Mouse (Mus musculus): ENCODE data around the gene Rnf151.
"Not testable (repeated sequence)": the region's sequence is repeated elsewhere in the genome, so short reads cannot be mapped to it uniquely, and the experiment has no call there.

The Rnf151 gene

DNA sequence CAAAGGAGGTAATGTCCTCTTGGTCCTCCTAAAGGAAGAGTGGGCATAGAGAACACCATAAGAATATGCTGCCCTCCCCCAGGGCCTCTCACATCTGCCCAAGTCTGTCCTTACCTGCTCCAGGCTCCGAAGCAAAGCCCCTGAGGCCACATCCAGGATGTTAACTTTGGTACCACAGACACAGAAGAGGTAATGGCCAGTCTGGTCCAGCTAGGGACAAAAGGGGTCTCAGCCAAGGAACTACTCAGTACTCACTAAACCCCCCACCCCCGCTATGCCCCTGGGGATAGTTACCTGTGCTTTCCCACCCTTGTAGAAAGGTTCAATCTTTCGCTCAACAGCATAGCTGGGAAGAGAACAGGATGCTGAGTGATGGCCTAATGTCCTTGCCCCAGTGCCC lies 12.0 kb downstream of the Rnf151 start:
- DNase-seq (ENCODE audit: low spot score in 2 of 2), result no peak

DNA sequence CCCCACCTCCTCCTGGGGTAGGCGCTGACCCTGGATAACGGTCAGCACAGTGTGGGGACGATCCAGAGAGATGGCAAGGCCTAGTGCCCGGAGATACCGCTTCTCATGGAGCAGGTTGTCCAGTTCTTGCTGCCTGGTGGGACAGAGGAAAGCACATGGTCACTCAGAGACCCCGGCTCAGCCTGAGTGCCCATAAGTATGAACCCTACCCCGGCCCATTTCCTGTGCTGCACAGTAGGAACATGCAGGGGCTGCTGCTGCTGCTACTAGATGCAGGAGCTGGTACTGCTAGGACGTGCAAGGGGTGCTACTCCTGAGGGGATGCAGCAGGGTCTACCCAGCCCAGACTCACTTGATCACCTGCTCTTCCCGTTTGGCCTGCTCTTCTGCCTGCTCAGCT lies 16.6 kb downstream of the Rnf151 start:
- DNase-seq (ENCODE audit: low spot score in 2 of 2), result no peak

DNA sequence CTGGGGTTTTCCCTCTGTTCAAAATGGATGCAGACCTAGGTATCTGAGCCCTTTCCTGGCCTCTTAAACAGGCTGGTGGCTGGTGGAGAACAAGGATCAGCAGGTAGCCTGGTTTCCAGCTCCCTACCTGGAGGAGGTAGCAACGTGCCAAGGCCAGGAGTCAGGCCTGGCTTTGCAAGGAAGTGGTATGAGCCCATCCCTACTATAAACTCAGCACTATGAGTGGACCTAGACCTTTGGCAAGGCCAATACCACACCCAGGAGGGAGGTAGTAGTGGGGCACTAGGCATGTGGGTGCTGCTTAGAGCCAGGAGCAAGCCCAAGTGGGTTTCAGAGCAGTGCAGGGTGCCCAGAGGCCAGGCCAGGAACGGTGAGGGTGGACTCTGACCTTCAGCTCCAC lies 18.4 kb downstream of the Rnf151 start:
- DNase-seq (ENCODE audit: low spot score in 2 of 2), result no peak

DNA sequence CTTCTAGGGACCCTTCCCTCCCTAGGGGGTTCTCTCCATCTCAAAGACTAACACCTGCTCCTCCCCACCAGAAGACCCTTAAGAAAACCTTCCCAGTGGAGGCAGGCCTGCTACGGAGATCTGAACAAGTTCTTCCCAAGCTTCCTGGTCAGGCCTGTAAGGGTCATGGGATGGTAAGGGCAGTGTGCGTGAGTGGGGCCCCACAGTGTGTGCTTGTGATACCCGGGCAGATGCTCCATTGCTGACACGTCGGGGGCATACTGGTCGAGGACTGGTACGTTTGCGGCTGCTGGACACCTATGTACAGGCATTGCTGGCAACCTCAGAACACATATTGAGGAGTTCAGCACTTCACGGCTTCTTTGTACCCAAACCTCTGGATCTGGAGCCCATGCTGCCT lies 19.1 kb downstream of the Rnf151 start:
- DNase-seq (ENCODE audit: low spot score in 2 of 2), result no peak

DNA sequence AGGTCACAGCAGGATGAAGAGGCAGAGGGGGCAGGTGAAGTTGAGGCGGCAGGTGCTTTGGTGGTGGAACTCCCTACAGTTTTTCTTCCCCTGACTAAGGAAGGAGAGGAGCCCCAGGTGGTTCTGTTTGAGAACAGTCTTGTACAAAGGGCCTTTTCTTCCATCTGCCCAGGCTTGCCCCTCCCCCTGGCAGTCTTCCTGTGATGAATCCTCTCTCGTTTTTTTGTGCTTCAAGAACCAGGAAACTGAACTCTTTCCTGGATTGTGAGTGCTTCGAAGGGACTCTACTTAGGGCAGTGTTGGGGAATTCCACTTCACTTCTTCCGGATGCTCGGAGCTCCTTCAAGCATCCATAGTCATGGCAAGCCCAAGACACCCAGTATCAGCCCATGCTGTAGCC lies 19.9 kb downstream of the Rnf151 start:
- DNase-seq (ENCODE audit: low spot score in 2 of 2), result no peak

DNA sequence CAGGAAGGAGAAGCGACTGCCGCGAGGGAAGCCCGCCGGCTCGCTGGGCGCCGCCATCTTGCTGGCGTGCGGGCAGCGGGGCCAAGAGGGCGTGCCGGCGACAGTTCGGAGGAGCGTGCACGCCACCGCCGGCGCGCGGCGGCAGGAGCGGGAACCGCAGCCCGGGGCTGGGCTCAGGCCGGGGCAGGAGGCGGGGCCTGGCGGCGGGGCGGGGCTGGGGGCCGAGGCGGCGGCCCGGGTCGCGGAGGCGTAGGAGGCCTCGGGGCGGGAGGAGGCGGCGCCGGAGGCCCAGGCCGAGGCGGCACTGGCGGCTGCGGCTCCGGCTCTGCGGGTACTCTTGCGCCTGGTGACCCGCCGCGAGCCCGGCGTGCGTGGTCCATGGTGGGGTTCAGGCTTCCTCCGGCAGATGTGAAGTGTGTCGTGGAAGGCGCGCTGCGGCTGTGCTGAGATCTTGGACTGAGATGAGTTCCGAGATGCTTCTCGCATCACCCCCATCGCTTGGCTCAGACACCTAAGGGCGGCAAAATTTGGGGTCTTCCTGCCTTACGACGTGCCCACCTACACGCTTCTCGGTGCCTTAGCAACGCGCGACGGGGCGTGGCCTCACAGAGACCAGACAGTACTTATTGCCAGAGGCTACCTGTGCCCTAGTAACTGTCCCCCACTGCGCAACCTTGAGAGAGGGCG lies 21.7 kb downstream of the Rnf151 start, which contains the start of the genes Gfer and Noxo1:
Gene Gfer (minus strand): TSS at position 146 of the 687 bp plus-strand sequence.
Gene Noxo1 (plus strand): TSS at position 224 of the 687 bp plus-strand sequence.
- peak; percentile 77 to 84 for DNase-seq (ENCODE audit: low spot score in 2 of 2)

DNA sequence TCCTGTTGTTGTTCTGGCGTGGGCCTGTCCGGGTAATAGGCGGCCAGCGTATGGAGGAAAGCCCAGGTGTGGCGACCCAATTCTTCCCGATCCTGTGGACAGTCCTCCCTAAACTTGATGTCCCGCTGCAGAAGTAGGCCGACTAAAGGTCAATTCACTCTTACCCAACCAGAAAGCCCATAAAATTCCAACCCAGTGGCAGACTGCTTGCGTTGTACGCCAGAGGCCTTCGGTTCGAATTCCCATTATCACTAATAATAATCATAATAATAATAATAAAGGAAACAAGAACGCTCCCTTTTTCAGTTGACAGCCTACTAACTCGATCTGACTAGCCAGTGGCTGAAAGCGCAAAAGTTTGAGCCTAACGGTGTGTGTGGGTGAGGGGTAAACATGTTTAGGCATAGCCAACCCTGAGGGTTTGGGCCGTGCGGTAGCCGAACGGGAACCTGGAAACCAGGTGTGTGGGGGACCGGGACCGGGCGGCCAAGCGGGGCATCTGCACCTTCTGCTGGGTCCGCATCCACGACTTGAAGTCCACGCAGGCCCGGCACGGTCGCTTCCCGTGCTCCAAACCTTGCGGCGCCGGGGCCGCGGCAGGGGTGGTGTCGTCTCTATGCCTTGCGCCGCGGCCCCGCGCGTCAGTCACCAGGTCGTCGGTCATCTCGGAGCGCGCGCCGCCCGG lies 22.4 kb downstream of the Rnf151 start:
- DNase-seq (ENCODE audit: low spot score in 2 of 2), result no peak

DNA sequence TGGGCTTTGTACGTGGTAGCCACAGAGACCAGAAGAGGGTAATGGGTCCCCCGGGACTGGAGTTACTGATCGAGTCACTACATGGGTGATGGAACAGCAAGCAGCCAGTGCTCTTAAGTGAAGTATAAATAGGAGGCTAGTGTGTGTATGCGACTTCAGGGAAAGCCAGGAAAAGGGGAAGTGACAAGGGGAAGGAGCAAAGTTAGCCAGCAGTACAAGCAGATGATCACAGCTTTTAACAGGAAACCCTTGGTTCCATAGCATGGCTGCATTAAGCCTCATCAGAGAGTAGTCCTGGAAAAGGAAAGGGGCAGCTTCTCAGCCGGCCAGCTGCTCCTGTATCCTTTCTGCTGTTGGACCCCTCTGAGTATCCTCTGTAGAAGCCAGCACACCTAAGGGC lies 25.5 kb downstream of the Rnf151 start:
- DNase-seq (ENCODE audit: low spot score in 2 of 2), result no peak

DNA sequence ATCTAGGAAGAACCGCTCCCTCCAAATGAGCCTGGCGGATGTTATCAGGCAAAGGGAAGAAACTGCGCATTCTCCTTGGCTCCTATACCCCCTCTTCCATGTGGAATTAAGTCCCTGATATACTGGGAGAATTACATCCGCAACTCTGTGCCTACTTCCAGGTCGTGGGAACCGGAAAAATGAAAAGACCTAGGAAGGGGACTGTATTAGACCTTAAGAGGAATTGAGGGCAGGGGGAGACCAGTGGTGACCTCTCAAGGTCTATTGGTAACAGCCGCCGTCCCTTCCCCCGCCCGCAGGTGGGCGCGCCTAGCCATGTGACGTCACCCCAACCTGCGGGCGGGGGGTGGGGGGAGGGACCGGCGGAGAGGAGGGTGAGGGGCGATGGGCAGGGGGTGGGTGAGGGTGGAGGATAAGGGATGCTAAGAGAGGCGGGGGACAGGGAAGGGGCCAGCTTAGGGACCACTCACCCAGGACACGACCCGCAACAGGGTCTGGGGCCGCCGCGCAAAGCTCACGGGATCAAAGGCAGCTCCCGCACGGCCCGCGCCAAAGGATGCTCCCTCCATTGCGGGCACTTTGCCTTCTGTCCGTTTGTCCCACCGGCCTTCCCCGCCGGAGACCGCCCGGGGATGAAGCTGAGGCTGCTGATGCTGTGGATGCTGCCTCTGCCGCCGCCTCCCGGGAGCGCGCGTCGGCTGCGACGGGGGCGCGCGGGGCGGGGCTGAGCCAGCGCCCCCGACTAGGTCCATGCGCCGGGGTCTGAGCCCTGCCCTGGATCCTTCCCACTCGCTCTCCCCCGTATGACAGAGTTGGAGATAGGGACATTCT lies 28.4 kb downstream of the Rnf151 start, which contains the start of gene Syngr3:
Gene Syngr3 (minus strand): TSS at position 705 of the 831 bp plus-strand sequence.
- DNase-seq (ENCODE audit: low spot score in 2 of 2), result no peak

DNA sequence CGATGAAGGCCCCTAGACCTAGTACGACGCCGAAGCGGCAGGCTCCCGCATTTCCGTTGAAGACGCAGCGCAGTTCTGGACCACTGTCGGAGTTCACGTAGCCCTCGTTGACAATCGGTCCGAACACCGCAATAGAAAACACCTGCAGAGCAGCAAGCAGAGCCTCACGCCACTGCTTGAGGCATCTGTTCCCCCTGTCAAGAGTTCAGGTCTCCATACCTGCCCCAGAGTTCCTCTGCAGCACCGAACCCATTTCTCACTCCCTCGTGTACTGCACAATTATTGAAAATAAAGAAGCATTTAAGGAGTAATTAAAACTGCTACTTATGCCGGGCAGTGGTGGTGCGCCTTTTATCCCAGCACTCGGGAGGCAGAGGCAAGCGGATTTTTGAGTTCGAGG lies 30.3 kb downstream of the Rnf151 start:
- no peak for DNase-seq (ENCODE audit: low spot score in 2 of 2)

DNA sequence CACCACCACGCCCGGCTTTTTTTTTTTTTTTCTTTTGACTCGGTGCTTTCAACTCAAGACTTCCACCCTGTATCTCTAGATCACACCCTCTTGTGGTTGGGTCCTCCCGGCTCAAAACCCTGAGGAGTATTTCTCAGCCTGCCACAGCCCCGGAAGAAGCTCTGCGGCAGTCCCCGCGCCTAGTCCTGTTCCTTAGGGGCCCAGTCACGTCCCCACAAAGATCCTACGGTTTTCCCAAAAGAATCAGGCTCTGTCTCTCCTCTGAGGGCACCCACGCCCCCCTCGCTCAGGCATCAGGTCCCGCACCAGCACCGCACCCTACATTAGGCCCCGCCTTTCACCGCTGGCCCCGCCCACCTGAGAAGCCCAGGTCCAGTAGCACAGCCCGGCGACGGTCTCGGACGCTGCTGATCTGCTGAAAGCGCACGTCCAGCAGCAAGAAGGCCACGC lies 30.7 kb downstream of the Rnf151 start:
- DNase-seq (ENCODE audit: low spot score in 2 of 2), result peak; percentile 34 to 41

DNA sequence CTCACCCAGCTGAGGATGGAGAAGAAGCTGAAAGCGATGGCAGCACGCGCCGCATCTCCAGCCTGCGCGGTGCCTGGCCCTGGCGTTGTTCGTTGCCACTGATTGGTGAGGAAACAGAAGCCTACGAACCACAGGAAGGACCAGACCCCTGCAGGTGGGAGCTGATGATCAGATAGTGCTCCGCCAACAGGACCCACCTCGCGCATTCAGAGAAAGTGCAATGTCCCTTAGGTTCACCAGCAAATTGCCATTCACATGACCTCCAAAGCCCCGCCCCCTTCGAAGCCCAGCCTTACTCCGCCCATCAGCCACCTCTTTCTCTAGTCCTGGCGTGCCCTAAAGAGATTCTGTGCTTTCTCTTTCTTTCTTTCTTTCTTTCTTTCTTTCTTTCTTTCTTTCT lies 31.3 kb downstream of the Rnf151 start:
- DNase-seq (ENCODE audit: low spot score in 2 of 2), result peak in 1 of 2 experiments; percentile 55

DNA sequence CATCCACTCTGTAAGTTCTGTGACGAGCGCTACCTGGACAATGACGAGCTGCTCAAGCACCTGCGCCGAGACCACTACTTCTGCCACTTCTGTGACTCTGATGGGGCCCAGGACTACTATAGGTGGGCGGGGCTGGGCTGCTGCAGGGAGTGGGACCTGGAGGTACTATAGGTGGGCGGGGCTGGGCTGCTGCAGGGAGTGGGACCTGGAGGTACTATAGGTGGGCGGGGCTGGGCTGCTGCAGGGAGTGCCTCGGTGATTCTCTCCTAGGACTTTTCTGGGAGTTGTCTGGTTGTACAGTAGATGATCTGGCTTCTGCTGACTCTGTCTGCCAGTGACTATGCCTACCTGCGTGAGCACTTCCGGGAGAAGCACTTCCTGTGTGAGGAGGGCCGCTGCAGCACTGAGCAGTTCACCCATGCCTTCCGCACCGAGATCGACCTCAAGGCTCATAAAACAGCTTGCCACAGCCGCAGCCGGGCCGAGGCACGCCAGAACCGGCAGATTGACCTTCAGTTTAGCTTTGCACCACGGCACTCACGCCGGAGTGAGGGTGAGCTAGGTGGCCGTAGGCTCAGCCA lies 40.3 kb downstream of the Rnf151 start:
- no peak for DNase-seq (ENCODE audit: low spot score in 2 of 2)

DNA sequence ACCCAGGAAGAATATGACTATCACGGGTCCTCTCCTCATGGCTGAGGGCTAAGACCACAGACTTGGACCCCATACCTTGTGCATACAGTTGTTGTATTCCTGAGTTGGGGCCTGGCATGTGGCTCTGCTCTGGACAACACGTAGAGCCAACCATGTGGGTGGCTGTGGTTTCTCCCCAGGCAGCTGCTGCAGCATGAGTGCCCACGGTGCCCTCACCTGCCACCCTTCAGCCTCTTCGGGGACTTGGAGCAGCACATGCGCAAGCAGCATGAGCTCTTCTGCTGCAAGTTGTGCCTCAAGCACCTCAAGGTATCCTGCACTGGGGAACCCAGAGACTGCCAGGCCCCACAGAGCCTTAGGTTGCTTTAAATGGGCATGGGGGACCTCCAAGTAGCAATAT lies 41.0 kb downstream of the Rnf151 start:
- DNase-seq (ENCODE audit: low spot score in 2 of 2), result no peak

DNA sequence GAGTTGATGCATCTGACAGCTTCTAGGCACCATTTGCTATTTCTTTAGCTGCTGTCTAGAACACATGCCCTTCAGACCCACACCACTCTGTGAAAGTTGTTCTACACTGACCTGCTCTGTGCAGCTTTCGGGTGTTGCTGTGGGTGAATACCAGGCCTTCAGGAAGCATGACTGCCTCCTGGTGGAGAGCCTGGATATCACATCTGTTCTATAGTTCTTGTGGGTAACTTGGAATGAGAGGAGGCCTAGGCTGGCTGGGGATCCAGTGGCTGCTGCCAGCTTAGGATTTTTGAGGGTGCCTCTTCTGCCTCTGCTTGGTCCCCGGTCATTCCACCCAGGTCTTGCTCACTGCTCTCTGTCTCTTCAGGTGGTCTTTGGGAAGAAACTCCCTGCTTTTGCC lies 41.7 kb downstream of the Rnf151 start:
- DNase-seq (ENCODE audit: low spot score in 2 of 2), result peak; percentile 45 to 75

DNA sequence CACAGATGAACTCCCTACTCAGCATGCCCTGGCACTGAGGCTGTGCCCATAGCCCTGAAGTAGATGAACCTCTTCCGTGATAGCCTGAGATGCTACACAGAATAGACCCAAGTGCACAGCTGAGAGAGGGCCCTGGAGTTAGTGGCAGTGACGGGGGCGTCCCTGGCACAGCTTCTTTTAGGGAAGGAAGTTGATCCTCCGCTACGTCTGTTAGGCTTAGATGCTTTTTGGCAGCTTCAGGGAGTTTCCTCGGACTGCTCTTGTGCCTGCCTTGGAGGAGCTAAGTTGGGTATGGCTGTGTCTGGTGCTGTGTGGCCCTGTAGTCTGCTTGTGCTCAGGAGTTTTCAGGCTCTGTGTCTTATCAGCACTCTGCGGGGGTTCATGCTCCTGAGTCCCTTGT lies 43.6 kb downstream of the Rnf151 start:
- no peak for DNase-seq (ENCODE audit: low spot score in 2 of 2)

DNA sequence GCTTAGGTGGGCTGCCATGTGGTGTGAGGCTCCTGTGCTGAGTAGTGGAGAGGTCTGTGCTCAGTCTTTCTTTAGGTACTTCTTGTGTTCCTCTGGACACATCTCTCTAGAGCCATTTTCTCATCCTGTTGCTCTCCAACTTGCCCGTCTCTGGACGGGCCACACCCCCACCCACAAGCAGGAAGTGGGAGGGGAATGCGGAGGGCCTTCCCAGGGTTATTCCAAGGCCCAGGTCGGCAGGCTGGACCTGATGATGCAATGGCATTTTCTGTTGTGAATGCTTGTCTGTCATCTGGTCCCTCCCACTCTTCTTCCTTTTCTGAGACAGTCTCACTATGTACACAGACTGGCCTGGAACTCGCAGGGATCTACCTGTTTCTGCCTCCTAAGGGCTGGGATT lies 45.7 kb downstream of the Rnf151 start:
- no peak for DNase-seq (ENCODE audit: low spot score in 2 of 2)

DNA sequence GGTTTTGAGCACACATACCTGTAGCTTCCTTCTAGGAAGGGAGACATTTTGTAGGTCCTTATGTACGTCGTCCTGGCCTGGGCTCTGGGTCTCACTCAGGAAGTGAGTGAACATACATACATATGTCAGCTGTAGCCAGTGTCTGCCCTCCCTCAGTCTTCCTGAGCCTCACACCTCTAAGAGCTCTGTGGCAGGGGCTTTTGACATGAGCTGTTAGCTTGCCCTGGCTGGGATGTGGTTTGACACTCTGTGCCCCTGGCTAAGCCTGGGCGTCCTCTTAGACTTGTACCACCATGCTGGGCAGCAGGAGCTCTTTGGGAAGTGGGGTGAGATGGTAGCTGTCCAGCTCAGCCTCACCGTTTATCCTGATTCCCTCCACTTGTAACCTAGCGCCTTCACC lies 46.5 kb downstream of the Rnf151 start:
- no peak for DNase-seq (ENCODE audit: low spot score in 2 of 2)

DNA sequence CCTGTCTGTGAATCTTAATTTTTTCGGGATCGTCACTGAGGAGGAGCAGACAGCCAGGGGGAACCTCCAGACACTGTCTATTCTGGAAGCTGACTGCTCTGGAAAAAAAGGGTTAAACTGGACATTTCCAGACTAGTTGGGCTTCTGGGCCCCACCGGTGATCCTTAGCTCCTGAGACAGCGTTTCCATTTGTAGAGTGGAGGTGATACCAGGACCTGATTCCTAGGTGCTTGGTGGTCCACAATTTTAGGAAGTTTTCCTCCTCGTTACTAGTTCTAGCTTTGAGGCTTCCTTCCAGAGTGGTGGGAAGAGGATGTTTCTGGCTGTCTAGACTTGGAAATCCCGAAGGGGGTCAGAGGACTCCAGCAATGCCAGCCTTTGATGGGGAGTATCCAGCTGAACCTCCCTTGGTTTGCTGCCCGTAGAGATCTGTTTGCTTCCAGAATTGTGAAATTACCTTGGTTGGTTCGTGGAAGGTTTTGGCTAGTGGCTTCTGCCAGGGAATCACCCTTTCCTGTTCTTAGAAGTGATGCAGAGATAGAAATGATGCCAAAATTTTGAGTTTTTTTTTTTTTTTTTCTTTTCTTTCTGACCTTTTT lies 47.5 kb downstream of the Rnf151 start:
- DNase-seq (ENCODE audit: low spot score in 2 of 2), result no peak

DNA sequence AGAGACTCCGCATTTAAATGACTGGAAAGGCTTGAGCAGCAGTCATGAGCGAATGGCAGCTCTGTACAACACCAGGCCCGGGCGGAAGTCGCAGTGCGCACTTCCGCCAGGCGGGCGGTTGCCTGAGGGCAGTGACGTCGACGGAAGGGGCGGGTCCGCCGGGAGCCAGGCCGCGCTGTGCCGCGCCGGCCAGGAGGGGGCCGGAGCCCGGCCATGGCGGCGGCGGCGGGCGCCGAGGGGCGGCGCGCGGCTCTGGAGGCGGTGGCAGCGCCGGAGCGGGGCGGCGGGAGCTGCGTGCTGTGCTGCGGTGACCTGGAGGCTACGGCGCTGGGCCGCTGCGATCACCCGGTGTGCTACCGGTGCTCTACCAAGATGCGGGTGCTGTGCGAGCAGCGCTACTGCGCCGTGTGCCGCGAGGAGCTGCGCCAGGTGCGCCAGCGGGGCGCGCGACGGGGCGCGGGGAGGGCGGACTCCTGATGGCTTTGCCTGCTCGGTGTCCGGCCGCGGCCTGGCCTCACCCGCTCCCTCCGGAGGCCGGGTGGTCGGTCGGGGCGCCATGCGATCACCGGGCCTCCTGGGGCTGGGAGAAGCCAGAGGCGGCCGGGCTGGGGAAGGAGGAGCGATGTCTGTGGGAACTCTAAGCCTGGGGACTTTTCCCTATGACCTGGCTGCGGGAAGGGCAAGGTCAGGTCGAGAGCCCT lies 48.2 kb downstream of the Rnf151 start, which contains the start of gene Zfp598:
Gene Zfp598 (plus strand): TSS at position 143 of the 701 bp plus-strand sequence.
- DNase-seq (ENCODE audit: low spot score in 2 of 2), result peak; percentile 90 to 97

DNA sequence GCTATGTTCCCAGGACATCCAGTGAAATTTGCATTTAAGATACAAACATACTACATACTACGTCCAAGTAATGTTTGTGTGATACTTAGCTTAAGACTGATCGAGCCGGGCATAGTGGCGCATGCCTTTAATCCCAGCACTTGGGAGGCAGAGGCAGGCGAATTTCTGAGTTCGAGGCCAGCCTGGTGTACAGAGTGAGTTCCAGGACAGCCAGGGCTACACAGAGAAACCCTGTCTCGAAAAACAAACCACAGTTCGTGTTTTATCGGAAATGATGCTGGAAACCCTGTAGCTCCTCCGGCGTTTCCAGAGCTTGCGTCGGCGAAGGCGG lies 48.7 kb downstream of the Rnf151 start:
- not testable (repeated sequence) for DNase-seq (ENCODE audit: low spot score in 2 of 2)
